In genomic region chr15:77905275-77905970, GRCm38 (mm10) we compare ENCODE assay signal across 7 mouse cellular contexts. TPM values are rescaled to one million over a fixed set of nuclear protein-coding genes. Genes with fewer than 3 reads are reported as not detected.
DNase-seq lines count a peak whose midpoint lies in the region; ATAC-seq and TF ChIP-seq lines count a peak whose summit lies in the region.

No protein-coding gene starts in this region.

- ATAC-seq in hindbrain, postnatal 0 days: peak; percentile 53; the same call in 1 of the 2 replicates
- ATAC-seq in liver, embryonic 14.5 days (ENCODE audit: insufficient read depth): peak; percentile 43; the same call in 1 of the 2 replicates

- peak overlapping the region; percentile 62 for H3K4me2 ChIP-seq in hindbrain, postnatal 0 days (ENCODE audit: low read depth, low read length)
- H3K4me2 ChIP-seq in liver, embryonic 14.5 days (ENCODE audit: low read depth): peak overlapping the region; percentile 42

- H3K9me3 ChIP-seq in hindbrain, postnatal 0 days (ENCODE audit: low read length): no peaks in the 10 kb centered on the region
- H3K9me3 ChIP-seq in liver, embryonic 14.5 days (ENCODE audit: control insufficient read depth, low read length): no peaks in the 10 kb centered on the region

- WGBS in hindbrain, postnatal 0 days: 8% methylated on average over 26 of the region's 26 CpGs
- 9% methylated on average over 26 of the region's 26 CpGs for WGBS in liver, embryonic 14.5 days (ENCODE audit: insufficient replicate concordance)

- peaks cover 7% of the 10 kb centered on the region for H3K4me1 ChIP-seq in bone marrow macrophage, adult 2 months (ENCODE audit: control insufficient read depth, insufficient read depth, low read length)
- peaks cover 8% of the 10 kb centered on the region for H3K4me1 ChIP-seq in hindbrain, postnatal 0 days (ENCODE audit: insufficient read depth, low read length)
- H3K4me1 ChIP-seq in liver, embryonic 14.5 days (replicated peaks; ENCODE audit: control insufficient read depth in 2 of 2, insufficient read depth in 2 of 2, low read length in 1 of 2): peaks cover 0 to 9% of the 10 kb centered on the region in 2 experiments; a peak in 2 of 4 replicates

- TF ChIP-seq POLR2A in bone marrow macrophage, adult 2 months (IDR thresholded peaks at IDR 0.05; ENCODE audit: borderline replicate concordance, low read depth, low read length): no peak

- no peak for TF ChIP-seq EP300 in liver, embryonic 14.5 days (IDR thresholded peaks at IDR 0.05; ENCODE audit: low read depth)

- no peak for TF ChIP-seq CTCF in bone marrow macrophage, adult 2 months (IDR thresholded peaks at IDR 0.05; ENCODE audit: low read depth, low read length)
- TF ChIP-seq CTCF in hindbrain, postnatal 0 days (IDR thresholded peaks at IDR 0.05; ENCODE audit: low read depth): no peak
- no peak for TF ChIP-seq CTCF in liver, embryonic 14.5 days (IDR thresholded peaks at IDR 0.05; ENCODE audit: low read depth)

- H3K27me3 ChIP-seq in hindbrain, postnatal 0 days (ENCODE audit: insufficient read depth, low read length): no peaks in the 10 kb centered on the region
- H3K27me3 ChIP-seq in liver, embryonic 14.5 days (ENCODE audit: control insufficient read depth, insufficient read depth, low read length): peaks cover 2% of the 10 kb centered on the region; the same call in 1 of the 2 replicates

- H3K27ac ChIP-seq in bone marrow macrophage, adult 2 months (ENCODE audit: insufficient read depth, low read depth, low read length): no peak overlapping the region
- H3K27ac ChIP-seq in hindbrain, postnatal 0 days: no peak overlapping the region
- H3K27ac ChIP-seq in liver, embryonic 14.5 days: no peak overlapping the region

- intact Hi-C loops in gastrocnemius, postnatal 14 days (cut with DNase I; ENCODE audit: low total_unique reads): no loop called here

- H3K9ac ChIP-seq in hindbrain, postnatal 0 days (replicated peaks; ENCODE audit: low read length): peak overlapping the region; percentile 44
- no peak overlapping the region for H3K9ac ChIP-seq in liver, embryonic 14.5 days (replicated peaks)

- DNase-seq in MN1 (ENCODE audit: low spot score): peak; percentile 72
- peak; percentile 77 for DNase-seq in gastrocnemius, postnatal 14 days
- peak; percentile 53 for DNase-seq in hindbrain, postnatal 0 days (ENCODE audit: low spot score)
- no peak for DNase-seq in liver, embryonic 14.5 days (ENCODE audit: low read depth in 3 of 3, low spot score in 3 of 3)
- DNase-seq in neural tube, embryonic 10.5 days (ENCODE audit: extremely low spot score, low spot score): peak; percentile 76
- peak; percentile 73 to 83 for DNase-seq in thymus, postnatal 36 days

- H3K36me3 ChIP-seq in hindbrain, postnatal 0 days (ENCODE audit: insufficient read depth, low read length): no peaks in the 10 kb centered on the region
- H3K36me3 ChIP-seq in liver, embryonic 14.5 days (replicated peaks; ENCODE audit: control insufficient read depth, insufficient read depth, low read depth): no peaks in the 10 kb centered on the region

- peak overlapping the region; percentile 47 for H3K4me3 ChIP-seq in bone marrow macrophage, adult 2 months (ENCODE audit: insufficient read depth, low read length)
- peak overlapping the region; percentile 26 for H3K4me3 ChIP-seq in hindbrain, postnatal 0 days (ENCODE audit: low read length)
- peak overlapping the region in 1 of 2 experiments; percentile 24; a peak in 2 of 4 replicates for H3K4me3 ChIP-seq in liver, embryonic 14.5 days (ENCODE audit: insufficient read depth in 1 of 2, low read depth in 2 of 2, low read length in 2 of 2)

RNA-seq across cellular contexts. Expression of gene Txn2, which starts 23.4 kb away (rescaled TPM):
- polyA plus RNA-seq in bone marrow macrophage, adult 2 months (2012; ENCODE audit: insufficient read depth, insufficient read length, missing spikeins): 141 and 148 TPM in 2 replicates
- 100 to 1,000 TPM; 221 to 245 TPM for total RNA-seq in gastrocnemius, postnatal 14 days (2021)
- total RNA-seq in hindbrain, postnatal 0 days (2014; rRNA removed): 46.4 and 52.5 TPM in 2 replicates
- 212 and 215 TPM in 2 replicates for polyA plus RNA-seq in hindbrain, postnatal 0 days (2015; fragmentation: Nextera tagmentation; extraction: Ambion mirVana)
- 121 and 142 TPM in 2 replicates for polyA plus RNA-seq in liver, embryonic 14.5 days (2012; rRNA removed)
- polyA plus RNA-seq in liver, embryonic 14.5 days (2014; fragmentation: Nextera tagmentation; extraction: Ambion mirVana): 199 and 218 TPM in 2 replicates

RNA-seq across cellular contexts. Expression of gene Foxred2, which starts 51.1 kb away (rescaled TPM):
- polyA plus RNA-seq in bone marrow macrophage, adult 2 months (2012; ENCODE audit: insufficient read depth, insufficient read length, missing spikeins): 12.3 and 13.3 TPM in 2 replicates
- 1 to 10 TPM; 1.2 to 1.6 TPM for total RNA-seq in gastrocnemius, postnatal 14 days (2021)
- total RNA-seq in hindbrain, postnatal 0 days (2014; rRNA removed): 26.5 and 38.7 TPM in 2 replicates
- polyA plus RNA-seq in hindbrain, postnatal 0 days (2015; fragmentation: Nextera tagmentation; extraction: Ambion mirVana): 9.1 and 9.8 TPM in 2 replicates
- polyA plus RNA-seq in liver, embryonic 14.5 days (2012; rRNA removed): 1.2 and 1.3 TPM in 2 replicates
- 1.3 and 1.4 TPM in 2 replicates for polyA plus RNA-seq in liver, embryonic 14.5 days (2014; fragmentation: Nextera tagmentation; extraction: Ambion mirVana)

Comparison
In these comparisons a context has a peak if more than half of its experiments do, and no peak if none do; other contexts are left out.
1. DNase-seq: peak in MN1 (single experiment), gastrocnemius, postnatal 14 days (single experiment), hindbrain, postnatal 0 days (single experiment), neural tube, embryonic 10.5 days (single experiment) and thymus, postnatal 36 days (2 of 2); none in liver, embryonic 14.5 days (0 of 3).